Mouse (Mus musculus) C2C12 (cell line): ENCODE results near the gene Galnt12. TPM values are rescaled to one million over a fixed set of nuclear protein-coding genes. Genes with fewer than 3 reads are reported as not detected.

Experiments
- H3K27me3 ChIP-seq: one replicate; pipeline ENCODE4 v1.6.1; 2011; ENCODE audit not compliant: control insufficient read depth, insufficient read depth, insufficient read length
- H3K36me3 ChIP-seq: one replicate; pipeline ENCODE4 v1.6.1; 2011; ENCODE audit not compliant: control insufficient read depth, insufficient read depth
- H3K4me3 ChIP-seq: one replicate; pipeline ENCODE4 v1.5.1; 2011; ENCODE audit warnings: mild to moderate bottlenecking, control low read depth; ENCODE audit not compliant: poor library complexity, insufficient read depth, severe bottlenecking
- H3K79me2 ChIP-seq: one replicate; pipeline ENCODE4 v1.6.1; 2011; ENCODE audit not compliant: control insufficient read depth, insufficient read depth
- H3K79me3 ChIP-seq: one replicate; pipeline ENCODE4 v1.6.1; 2011; ENCODE audit warnings: low read depth, control low read depth
- H3ac ChIP-seq: one replicate; pipeline ENCODE3; 2011; ENCODE audit warnings: low read depth; ENCODE audit not compliant: control insufficient read depth, insufficient read length
- CEBPB ChIP-seq: IDR thresholded peaks from one replicate; pipeline ENCODE4 v1.6.1; 2011; ENCODE audit warnings: low read depth, mild to moderate bottlenecking, control low read depth, moderate library complexity
- CTCF ChIP-seq: IDR thresholded peaks from one replicate; pipeline ENCODE4 v1.5.1; 2011; ENCODE audit not compliant: control insufficient read depth, insufficient read depth, insufficient read length
- FOSL1 ChIP-seq: IDR thresholded peaks from one replicate; pipeline ENCODE4 v1.8.0; 2011; ENCODE audit warnings: mild to moderate bottlenecking, low read length; ENCODE audit not compliant: poor library complexity, insufficient read depth, severe bottlenecking
- MAX ChIP-seq: IDR thresholded peaks from one replicate; pipeline ENCODE4 v1.6.1; 2011; ENCODE audit warnings: mild to moderate bottlenecking, control low read depth
- MYOD1 ChIP-seq: IDR thresholded peaks from one replicate; pipeline ENCODE4 v1.6.1; 2011; ENCODE audit warnings: low read depth; ENCODE audit not compliant: control insufficient read depth, insufficient read length
- MYOG ChIP-seq: IDR thresholded peaks from one replicate; pipeline ENCODE4 v1.6.1; 2011; ENCODE audit not compliant: control insufficient read depth, insufficient read length; ENCODE audit errors: extremely low read depth
- USF1 ChIP-seq: IDR thresholded peaks from one replicate; pipeline ENCODE4 v1.6.1; 2011; ENCODE audit warnings: low read depth, mild to moderate bottlenecking, control low read depth, moderate library complexity
- polyA plus RNA-seq: library from polyadenylated mRNA; unstranded; fragments of >200 nt; fragmentation: generic; extraction: Trizol; gene quantifications from one replicate; pipeline ENCODE4 v1.2.1, GENCODE M21; 2012; ENCODE audit warnings: missing spikeins

Gene Galnt12
- polyA plus RNA-seq, 1 experiment: 0.01 TPM

- Histone ChIP-seq H3K79me3 (no peaks in the 10 kb centered on the region), H3K36me3 (no peaks in the 10 kb centered on the region), H3K4me3 (no peak overlapping the region), H3K27me3 (no peaks in the 10 kb centered on the region), H3ac (no peak overlapping the region), H3K79me2 (no peaks in the 10 kb centered on the region)
- TF ChIP-seq CEBPB (no peak), MYOD1 (no peak), FOSL1 (no peak), MYOG (no peak), MAX (no peak), CTCF (no peak)
These were observed 40.2 kb downstream of the Galnt12 start for GRCm38 (mm10) chr4:47131931-47132330.

DNA sequence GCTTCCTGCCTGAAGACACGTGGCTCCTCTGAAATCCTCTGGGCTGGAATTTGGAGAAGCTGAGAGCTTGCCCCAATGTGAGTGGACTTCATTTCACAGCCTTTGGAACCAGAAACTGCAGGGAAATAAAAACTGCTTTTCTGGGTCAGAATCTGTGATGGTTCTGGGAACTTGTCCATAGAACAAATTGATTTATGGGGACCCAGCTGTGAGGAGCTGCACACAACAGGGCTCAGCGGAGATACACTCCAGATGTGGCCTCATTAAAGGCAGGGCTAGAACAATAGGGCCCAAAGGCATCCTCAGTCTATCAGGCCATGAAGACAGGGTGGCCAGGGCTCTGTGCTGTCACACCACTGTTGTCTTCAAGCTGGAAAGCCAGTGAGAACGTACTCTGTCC, 40.7 kb downstream of the Galnt12 start:
- TF ChIP-seq MYOG: no peak
- no peak for TF ChIP-seq USF1
- TF ChIP-seq CEBPB: no peak
- TF ChIP-seq CTCF: no peak
- no peak for TF ChIP-seq MYOD1
- TF ChIP-seq FOSL1: no peak
- no peak for TF ChIP-seq MAX
- Histone ChIP-seq H3K79me2 (no peaks in the 10 kb centered on the region), H3K27me3 (no peaks in the 10 kb centered on the region), H3K79me3 (no peaks in the 10 kb centered on the region), H3K4me3 (no peak overlapping the region), H3K36me3 (no peaks in the 10 kb centered on the region), H3ac (no peak overlapping the region)

GRCm38 (mm10) chr4:47136699-47137101, 45.0 kb downstream of the Galnt12 start:
- TF ChIP-seq CTCF (no peak), CEBPB (no peak), MYOD1 (no peak), MYOG (no peak), FOSL1 (no peak), USF1 (no peak), MAX (no peak)
- H3K36me3 ChIP-seq: no peaks in the 10 kb centered on the region
- H3K4me3 ChIP-seq: no peak overlapping the region
- H3K79me2 ChIP-seq: no peaks in the 10 kb centered on the region
- no peaks in the 10 kb centered on the region for H3K27me3 ChIP-seq
- no peak overlapping the region for H3ac ChIP-seq
- H3K79me3 ChIP-seq: no peaks in the 10 kb centered on the region

GRCm38 (mm10) chr4:47137479-47137878, 45.8 kb downstream of the Galnt12 start:
- no peaks in the 10 kb centered on the region for H3K79me2 ChIP-seq
- TF ChIP-seq MYOG (no peak), FOSL1 (no peak), MYOD1 (no peak), USF1 (no peak)

DNA sequence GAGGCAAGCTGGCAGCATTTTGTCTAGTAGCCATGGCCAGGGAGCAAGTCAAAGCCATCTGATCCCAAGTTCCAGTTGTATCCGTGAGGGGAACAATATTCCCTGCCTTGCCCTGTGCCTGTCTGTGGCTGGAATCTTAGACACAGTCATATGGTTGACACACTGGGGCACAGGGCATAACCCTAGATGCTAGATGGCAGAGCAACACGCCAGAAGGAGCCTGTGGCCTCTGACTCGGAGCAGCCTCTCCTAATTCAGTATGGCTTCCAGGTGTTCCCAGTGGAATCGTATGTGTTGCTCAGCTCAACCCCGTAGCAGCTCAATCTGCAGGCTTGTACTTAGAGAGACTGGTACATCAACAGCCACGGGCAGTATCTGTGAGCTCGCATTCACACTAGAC, 46.7 kb downstream of the Galnt12 start:
- H3K36me3 ChIP-seq: no peaks in the 10 kb centered on the region
- H3K4me3 ChIP-seq: no peak overlapping the region
- TF ChIP-seq CEBPB (no peak), MAX (no peak), USF1 (no peak)
- no peaks in the 10 kb centered on the region for H3K79me2 ChIP-seq
- no peaks in the 10 kb centered on the region for H3K27me3 ChIP-seq
- H3ac ChIP-seq: no peak overlapping the region
- no peaks in the 10 kb centered on the region for H3K79me3 ChIP-seq

More at GRCm38 (mm10) chr4:47137479-47137878, 45.8 kb downstream of the Galnt12 start:
- H3K79me3 ChIP-seq: no peaks in the 10 kb centered on the region
- H3K27me3 ChIP-seq: no peaks in the 10 kb centered on the region
- H3K4me3 ChIP-seq: no peak overlapping the region
- no peaks in the 10 kb centered on the region for H3K36me3 ChIP-seq
- H3ac ChIP-seq: no peak overlapping the region

DNA sequence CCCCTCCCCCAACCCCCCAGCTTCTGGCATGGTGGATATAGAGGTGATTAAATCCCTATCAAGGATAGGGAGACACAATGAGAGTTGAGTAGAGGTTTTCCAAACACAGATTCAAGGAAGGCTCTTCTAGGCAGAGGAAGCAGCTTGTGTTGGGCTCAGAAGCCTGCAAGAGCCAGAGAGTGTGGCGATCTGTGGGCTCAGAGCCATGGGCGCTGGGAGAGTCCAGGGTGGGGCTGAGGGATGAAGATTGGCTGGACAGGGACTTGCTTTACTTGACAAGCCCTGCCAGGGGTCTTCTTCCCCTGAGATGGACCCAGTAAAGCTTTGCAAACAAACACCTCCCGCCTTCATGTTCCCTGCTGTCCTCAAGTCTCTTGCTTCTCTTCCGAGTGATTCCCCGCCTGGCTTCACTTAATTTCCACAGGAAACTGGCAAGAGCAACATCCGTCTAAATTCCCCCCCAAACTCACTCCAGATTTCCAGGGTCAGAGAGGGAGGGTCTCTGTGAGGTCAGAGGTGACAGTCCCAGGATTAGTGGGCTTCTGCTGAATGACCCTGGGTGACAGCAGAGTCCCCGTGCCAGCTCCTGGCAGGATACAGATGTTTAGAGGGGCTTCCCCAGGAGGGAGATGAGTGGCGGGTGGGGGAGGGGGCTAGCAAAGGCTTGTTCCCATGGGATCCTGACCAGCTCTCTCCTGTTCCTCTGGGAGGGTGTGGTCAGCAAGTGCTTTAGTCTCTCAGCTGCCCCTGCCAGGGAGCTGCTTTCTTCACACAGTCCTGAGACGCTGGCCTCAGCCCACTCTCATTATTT, 47.5 kb downstream of the Galnt12 start:
- TF ChIP-seq MYOG (no peak), FOSL1 (no peak), MYOD1 (no peak)
- H3K36me3 ChIP-seq: no peaks in the 10 kb centered on the region
- no peak overlapping the region for H3K4me3 ChIP-seq
- no peak overlapping the region for H3ac ChIP-seq
- H3K79me2 ChIP-seq: no peaks in the 10 kb centered on the region
- H3K79me3 ChIP-seq: no peaks in the 10 kb centered on the region
- H3K27me3 ChIP-seq: no peaks in the 10 kb centered on the region
